Mouse (Mus musculus) olfactory bulb, adult 2 months (tissue): Measurements from ENCODE around the gene Sytl2.

Experiments
- CTCF ChIP-seq: fragments of 200-500 bp; IDR thresholded peaks from 2 replicates; pipeline ENCODE4 v1.5.1; 2012; ENCODE audit warnings: low read depth, mild to moderate bottlenecking, low read length, moderate library complexity; ENCODE audit not compliant: insufficient read depth
- POLR2A ChIP-seq: fragments of 200-500 bp; IDR thresholded peaks from 2 replicates; pipeline ENCODE4 v1.6.1; 2012; ENCODE audit warnings: mild to moderate bottlenecking, low read depth, low read length, moderate library complexity; ENCODE audit not compliant: insufficient read depth

DNA sequence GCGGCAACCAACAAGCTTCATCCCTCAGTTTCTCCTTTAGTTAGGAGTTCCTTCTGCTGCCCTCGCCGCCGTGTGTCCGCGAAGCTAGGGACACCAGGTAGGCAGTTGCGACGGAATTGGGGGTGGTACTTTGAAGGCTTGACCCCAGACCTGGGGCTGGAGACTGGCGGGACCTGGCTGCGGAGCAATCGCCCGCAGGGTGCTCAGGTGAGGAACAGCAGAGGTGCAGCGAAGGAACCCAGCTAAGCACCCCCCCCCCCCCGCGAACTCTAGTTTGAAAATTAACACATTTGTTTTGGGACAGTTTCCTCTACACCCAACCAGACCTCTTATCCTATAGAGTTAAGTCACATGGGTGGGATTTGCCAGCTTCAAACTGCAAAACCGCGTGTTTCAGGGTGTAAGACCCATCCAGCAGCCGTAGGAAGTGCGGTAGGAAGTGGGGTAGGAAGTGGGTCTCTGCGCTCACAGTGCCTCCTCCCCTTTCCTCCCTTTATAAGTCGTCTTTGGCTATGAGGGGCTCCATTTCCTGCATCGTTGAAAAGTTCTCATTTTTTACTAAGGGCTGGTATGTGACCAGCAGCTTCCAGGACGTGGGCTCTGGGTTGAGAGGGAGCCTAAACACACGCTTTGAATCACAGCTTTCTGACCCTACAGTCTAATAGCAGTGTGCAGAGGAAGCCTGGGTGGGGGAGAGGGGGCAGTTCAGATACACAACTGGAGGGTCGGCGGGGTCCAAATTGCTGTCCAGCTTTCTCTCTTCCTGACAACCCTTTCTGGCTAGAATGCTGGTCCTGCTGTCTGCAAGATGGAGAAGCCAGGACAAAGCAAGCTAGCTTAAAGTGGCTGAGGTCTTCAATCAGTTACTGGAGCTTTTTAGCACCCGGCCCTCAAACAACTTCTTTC, 848 bp downstream of the Sytl2 start:
- TF ChIP-seq CTCF (no peak), POLR2A (no peak)
